Mouse (Mus musculus): ENCODE measurements around the gene Tmem150b.

DNA sequence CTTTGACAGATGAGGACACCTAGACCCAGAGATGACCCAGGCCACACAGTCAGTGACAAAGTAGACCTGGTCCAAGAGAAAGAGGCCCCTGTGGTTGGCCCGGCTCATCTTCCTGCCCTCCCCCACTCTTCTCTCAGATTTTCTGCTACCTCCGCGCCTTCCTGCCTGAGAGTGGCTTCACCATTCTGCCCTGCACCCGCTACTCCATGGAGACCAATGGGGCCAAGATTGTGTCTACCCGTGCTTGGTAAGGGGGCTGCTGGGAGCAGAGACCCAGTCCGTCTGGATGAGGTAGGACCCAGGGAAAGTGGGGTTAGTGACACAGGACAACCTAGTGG is 17.4 kb upstream of the Tmem150b start:
- TF ChIP-seq POLR2A (IDR thresholded peaks at IDR 0.05; ENCODE audit: insufficient read length, low read depth) (no peak), MYOD1 (IDR thresholded peaks at IDR 0.05; ENCODE audit: control insufficient read depth in 1 of 3, insufficient read length in 2 of 3, low read depth in 2 of 3) (no peak), USF1 (IDR thresholded peaks at IDR 0.05; ENCODE audit: low read depth) (no peak), E2F4 (IDR thresholded peaks at IDR 0.05; ENCODE audit: insufficient read depth) (no peak)
